Mouse (Mus musculus): Measurements from ENCODE around the gene Olfr675.

DNA sequence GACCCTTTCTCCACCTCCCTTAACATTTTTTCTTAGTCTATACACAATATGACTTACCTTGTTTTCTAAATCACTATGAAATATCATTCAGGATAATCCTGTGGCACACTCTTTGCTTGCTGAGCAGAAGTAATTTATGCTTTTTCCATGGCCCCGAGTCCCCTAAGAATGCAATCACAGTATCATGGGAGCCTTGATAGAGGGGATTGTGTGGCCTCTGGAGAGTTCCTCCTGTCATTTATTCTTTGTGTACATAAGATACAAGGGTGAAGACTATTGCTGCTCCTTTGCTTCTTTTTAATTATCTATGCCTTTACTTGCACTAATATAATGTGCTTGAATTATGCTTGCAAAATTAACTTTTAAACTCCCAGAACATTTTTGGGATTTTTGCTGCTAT lies 49.2 kb downstream of the Olfr675 start, which contains the start of gene Olfr671:
- TF ChIP-seq POLR2AphosphoS5 (IDR thresholded peaks at IDR 0.05; ENCODE audit: insufficient replicate concordance, low read depth, low read length) (no peak), CTCF (IDR thresholded peaks at IDR 0.05; ENCODE audit: low read depth, low read length) (no peak), TAL1 (conservative IDR thresholded peaks at IDR 0.05; ENCODE audit: low read depth, low read length) (no peak), GATA1 (IDR thresholded peaks at IDR 0.05; ENCODE audit: borderline replicate concordance, low read length) (no peak), GATA2 (IDR thresholded peaks at IDR 0.05; ENCODE audit: borderline replicate concordance, low read depth, low read length) (no peak)

Data from G1E (cell line).